Mouse (Mus musculus) myocyte (in vitro differentiated cells): Measurements from ENCODE around the gene Pif1. TPM values are rescaled to one million over a fixed set of nuclear protein-coding genes. Genes with fewer than 3 reads are reported as not detected.

Experiments
- H3K27me3 ChIP-seq: one replicate; pipeline ENCODE4 v1.6.1; 2011; ENCODE audit not compliant: control insufficient read depth, insufficient read depth, insufficient read length
- H3K36me3 ChIP-seq: one replicate; pipeline ENCODE4 v1.6.1; 2011; ENCODE audit not compliant: control insufficient read depth, insufficient read depth
- H3K4me2 ChIP-seq: one replicate; pipeline ENCODE4 v1.6.1; 2011; ENCODE audit warnings: low read depth, control low read depth
- H3K4me3 ChIP-seq: one replicate; pipeline ENCODE4 v1.5.1; 2011; ENCODE audit warnings: mild to moderate bottlenecking, control low read depth, moderate library complexity
- H3K79me2 ChIP-seq: one replicate; pipeline ENCODE4 v1.6.1; 2011; ENCODE audit not compliant: control insufficient read depth, insufficient read depth
- H3ac ChIP-seq: one replicate; pipeline ENCODE4 v1.6.1; 2011; ENCODE audit not compliant: control insufficient read depth, insufficient read length
- CEBPB ChIP-seq: IDR thresholded peaks from 2 replicates; pipeline ENCODE4 v1.6.1; 2011; ENCODE audit warnings: mild to moderate bottlenecking, moderate library complexity; ENCODE audit not compliant: poor library complexity, insufficient read depth, severe bottlenecking
- E2F4 ChIP-seq: IDR thresholded peaks from one replicate; pipeline ENCODE4 v1.6.1; 2011; ENCODE audit warnings: mild to moderate bottlenecking, control low read depth, moderate library complexity; ENCODE audit not compliant: insufficient read depth
- MAX ChIP-seq: IDR thresholded peaks from one replicate; pipeline ENCODE4 v1.6.1; 2011; ENCODE audit warnings: low read depth, mild to moderate bottlenecking, control low read depth
- MYOD1 ChIP-seq, 3 experiments: IDR thresholded peaks; one replicate each; pipeline ENCODE4 v1.6.1; 2011; ENCODE audit warnings: control low read depth in 2 of 3, low read depth in 2 of 3, mild to moderate bottlenecking in 2 of 3, moderate library complexity in 1 of 3; ENCODE audit not compliant: insufficient read length in 2 of 3, control insufficient read depth in 1 of 3
- MYOG ChIP-seq, 3 experiments: IDR thresholded peaks; one replicate each; pipeline ENCODE4 v1.6.1; 2011; ENCODE audit warnings: control low read depth in 2 of 3, low read depth in 2 of 3, mild to moderate bottlenecking in 2 of 3; ENCODE audit not compliant: insufficient read length in 2 of 3, control insufficient read depth in 1 of 3, insufficient read depth in 1 of 3
- POLR2A ChIP-seq: IDR thresholded peaks from one replicate; pipeline ENCODE4 v1.6.1; 2011; ENCODE audit warnings: low read depth, mild to moderate bottlenecking, control low read depth, moderate library complexity; ENCODE audit not compliant: insufficient read length
- POLR2AphosphoS2 ChIP-seq: IDR thresholded peaks from one replicate; pipeline ENCODE4 v1.6.1; 2011; ENCODE audit warnings: low read depth, control low read depth; ENCODE audit not compliant: insufficient read length
- REST ChIP-seq: IDR thresholded peaks from one replicate; pipeline ENCODE4 v1.6.1; 2011; ENCODE audit warnings: mild to moderate bottlenecking, control low read depth, moderate library complexity; ENCODE audit not compliant: insufficient read depth, insufficient read length
- SRF ChIP-seq: IDR thresholded peaks from one replicate; pipeline ENCODE4 v1.6.1; 2011; ENCODE audit warnings: low read depth; ENCODE audit not compliant: control insufficient read depth, insufficient read length
- TCF12 ChIP-seq: IDR thresholded peaks from one replicate; pipeline ENCODE4 v1.6.1; 2011; ENCODE audit warnings: mild to moderate bottlenecking, control low read depth; ENCODE audit not compliant: poor library complexity, insufficient read depth, severe bottlenecking
- TCF3 ChIP-seq: IDR thresholded peaks from one replicate; pipeline ENCODE4 v1.6.1; 2011; ENCODE audit warnings: low read depth, control low read depth; ENCODE audit not compliant: insufficient read length
- USF1 ChIP-seq: IDR thresholded peaks from one replicate; pipeline ENCODE4 v1.6.1; 2011; ENCODE audit warnings: low read depth, mild to moderate bottlenecking, control low read depth, moderate library complexity
- polyA plus RNA-seq: library from polyadenylated mRNA; unstranded; fragments of >200 nt; fragmentation: generic; extraction: Trizol; gene quantifications from one replicate; pipeline ENCODE4 v1.2.1, GENCODE M21; 2012; ENCODE audit warnings: missing spikeins

Pif1 gene
- polyA plus RNA-seq, 1 experiment, result 6.9 TPM

GRCm38 (mm10) chr9:65639065-65639464, 52.1 kb downstream of the Pif1 start:
- TF ChIP-seq MAX (no peak), POLR2AphosphoS2 (no peak), TCF12 (no peak), E2F4 (no peak), TCF3 (no peak), MYOD1 (IDR thresholded peaks at IDR 0.05; ENCODE audit: control insufficient read depth in 1 of 3, insufficient read length in 2 of 3, low read depth in 2 of 3) (no peak), SRF (no peak), REST (no peak), MYOG (IDR thresholded peaks at IDR 0.05; ENCODE audit: control insufficient read depth in 1 of 3, insufficient read depth in 1 of 3, insufficient read length in 2 of 3, low read depth in 2 of 3) (no peak), CEBPB (no peak), USF1 (no peak)
- H3K4me3 ChIP-seq, result no peak overlapping the region
- peaks cover 74% of the 10 kb centered on the region for H3K79me2 ChIP-seq
- H3K27me3 ChIP-seq, result no peaks in the 10 kb centered on the region
- H3ac ChIP-seq, result no peak overlapping the region
- H3K36me3 ChIP-seq, result no peaks in the 10 kb centered on the region
- no peak overlapping the region for H3K4me2 ChIP-seq

GRCm38 (mm10) chr9:65640838-65641410, 54.0 kb downstream of the Pif1 start:
- H3K4me2 ChIP-seq, result peak overlapping the region; percentile 43
- no peak overlapping the region for H3K4me3 ChIP-seq

GRCm38 (mm10) chr9:65641446-65642052, 54.6 kb downstream of the Pif1 start:
- no peak overlapping the region for H3ac ChIP-seq
- TF ChIP-seq USF1 (no peak), REST (no peak), MYOD1 (IDR thresholded peaks at IDR 0.05; ENCODE audit: control insufficient read depth in 1 of 3, insufficient read length in 2 of 3, low read depth in 2 of 3) (no peak), POLR2A (no peak), MAX (no peak), E2F4 (no peak), SRF (no peak), MYOG (IDR thresholded peaks at IDR 0.05; ENCODE audit: control insufficient read depth in 1 of 3, insufficient read depth in 1 of 3, insufficient read length in 2 of 3, low read depth in 2 of 3) (no peak), TCF12 (no peak), TCF3 (no peak), POLR2AphosphoS2 (no peak), CEBPB (no peak)
- H3K79me2 ChIP-seq, result peaks cover 83% of the 10 kb centered on the region
- no peaks in the 10 kb centered on the region for H3K27me3 ChIP-seq
- no peak overlapping the region for H3K4me3 ChIP-seq
- peak overlapping the region; percentile 43 for H3K4me2 ChIP-seq
- no peaks in the 10 kb centered on the region for H3K36me3 ChIP-seq

More at GRCm38 (mm10) chr9:65640838-65641410, 54.0 kb downstream of the Pif1 start:
- no peaks in the 10 kb centered on the region for H3K27me3 ChIP-seq
- TF ChIP-seq CEBPB, result no peak
- TF ChIP-seq POLR2A, result no peak
- TF ChIP-seq TCF3, result no peak
- TF ChIP-seq POLR2AphosphoS2, result no peak
- no peak for TF ChIP-seq MAX
- TF ChIP-seq MYOD1 (IDR thresholded peaks at IDR 0.05; ENCODE audit: control insufficient read depth in 1 of 3, insufficient read length in 2 of 3, low read depth in 2 of 3), result no peak
- no peak for TF ChIP-seq TCF12
- no peak for TF ChIP-seq MYOG (IDR thresholded peaks at IDR 0.05; ENCODE audit: control insufficient read depth in 1 of 3, insufficient read depth in 1 of 3, insufficient read length in 2 of 3, low read depth in 2 of 3)
- no peak for TF ChIP-seq REST
- no peak for TF ChIP-seq USF1
- TF ChIP-seq SRF, result no peak
- no peak for TF ChIP-seq E2F4
- no peak overlapping the region for H3ac ChIP-seq
- H3K79me2 ChIP-seq, result peaks cover 77% of the 10 kb centered on the region
- no peaks in the 10 kb centered on the region for H3K36me3 ChIP-seq

GRCm38 (mm10) chr9:65642546-65642945, 55.6 kb downstream of the Pif1 start:
- H3K4me2 ChIP-seq, result no peak overlapping the region
- H3ac ChIP-seq, result no peak overlapping the region
- H3K27me3 ChIP-seq, result no peaks in the 10 kb centered on the region
- peaks cover 92% of the 10 kb centered on the region for H3K79me2 ChIP-seq
- H3K36me3 ChIP-seq, result no peaks in the 10 kb centered on the region
- TF ChIP-seq REST, result no peak
- no peak for TF ChIP-seq MAX
- TF ChIP-seq MYOD1 (IDR thresholded peaks at IDR 0.05; ENCODE audit: control insufficient read depth in 1 of 3, insufficient read length in 2 of 3, low read depth in 2 of 3), result no peak
- no peak for TF ChIP-seq MYOG (IDR thresholded peaks at IDR 0.05; ENCODE audit: control insufficient read depth in 1 of 3, insufficient read depth in 1 of 3, insufficient read length in 2 of 3, low read depth in 2 of 3)
- no peak for TF ChIP-seq CEBPB
- no peak for TF ChIP-seq USF1
- TF ChIP-seq TCF3, result no peak
- H3K4me3 ChIP-seq, result no peak overlapping the region
